Mouse (Mus musculus): Measurements from ENCODE around the gene Gfral.
A peak's percentile ranks its signal among the peaks of the same experiment; 100 is the strongest.

Gene Gfral

GRCm38 (mm10) chr9:76213557-76213956 is at the start of gene Gfral:
Gene Gfral, minus strand, starts transcription at chr9:76213657.
- no peak for DNase-seq

- DNase-seq = no peak
These were observed 44.3 kb upstream of the Gfral start for GRCm38 (mm10) chr9:76257731-76258130.

- no peak for DNase-seq
These were observed 39.1 kb upstream of the Gfral start for GRCm38 (mm10) chr9:76252544-76252943.

DNA sequence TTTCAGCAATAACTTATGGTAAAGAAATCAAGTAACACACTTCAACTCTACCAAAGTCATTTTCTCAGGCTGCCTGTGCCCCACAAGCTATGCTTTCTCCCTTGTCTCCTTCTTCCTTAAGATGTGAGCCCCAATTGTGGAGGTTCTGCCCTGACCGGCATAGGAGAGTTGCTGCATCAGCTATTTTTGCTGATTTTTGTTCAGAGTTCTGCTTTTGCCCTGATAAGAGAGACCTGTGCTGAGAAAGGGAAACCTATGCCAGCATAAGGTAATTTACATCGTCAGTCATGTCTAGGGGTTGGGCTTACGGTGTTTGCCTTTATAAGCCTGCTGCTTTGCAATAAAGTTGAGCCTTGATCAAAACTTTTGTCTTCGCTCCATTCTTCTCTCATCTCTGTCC is 38.7 kb upstream of the Gfral start:
- no peak for DNase-seq

DNA sequence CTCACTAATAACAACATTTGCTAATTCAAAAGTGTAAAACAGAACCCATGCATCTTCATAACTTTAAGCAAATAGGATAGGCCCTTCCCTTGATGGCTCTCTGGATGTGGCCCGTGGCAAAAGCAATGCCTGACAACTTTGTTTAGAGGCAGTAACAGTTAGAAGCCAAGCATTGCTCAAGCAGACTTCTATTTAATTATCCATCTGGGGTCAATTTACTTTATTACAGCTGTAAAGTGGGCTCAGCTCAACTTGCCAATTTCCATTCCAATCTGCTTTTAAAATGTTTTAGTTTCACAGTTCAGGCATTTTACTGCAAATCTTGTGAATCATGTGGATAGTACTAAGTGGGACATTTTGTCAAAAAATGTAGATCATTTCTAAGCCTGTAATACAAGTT is 28.9 kb upstream of the Gfral start:
- DNase-seq = no peak

DNA sequence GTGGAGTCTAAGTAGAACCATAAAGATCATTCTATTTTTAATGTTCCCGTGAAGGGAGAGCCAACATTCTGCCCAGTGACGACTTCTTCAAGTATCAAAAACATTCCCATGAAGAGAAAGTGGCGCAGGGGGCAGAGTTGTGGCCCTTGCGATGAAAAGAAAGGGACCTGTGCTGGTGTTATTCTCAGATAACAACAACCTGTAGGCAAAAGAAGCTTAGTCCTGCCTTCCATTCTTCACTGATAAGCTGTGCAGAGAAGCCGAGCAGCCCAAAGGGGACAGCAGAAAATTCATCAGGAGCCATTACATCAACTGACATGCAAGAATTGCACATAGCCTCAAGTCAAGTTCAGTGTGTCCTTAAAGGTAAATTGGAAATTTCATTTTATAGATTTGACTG is 24.5 kb upstream of the Gfral start:
- DNase-seq = no peak

DNA sequence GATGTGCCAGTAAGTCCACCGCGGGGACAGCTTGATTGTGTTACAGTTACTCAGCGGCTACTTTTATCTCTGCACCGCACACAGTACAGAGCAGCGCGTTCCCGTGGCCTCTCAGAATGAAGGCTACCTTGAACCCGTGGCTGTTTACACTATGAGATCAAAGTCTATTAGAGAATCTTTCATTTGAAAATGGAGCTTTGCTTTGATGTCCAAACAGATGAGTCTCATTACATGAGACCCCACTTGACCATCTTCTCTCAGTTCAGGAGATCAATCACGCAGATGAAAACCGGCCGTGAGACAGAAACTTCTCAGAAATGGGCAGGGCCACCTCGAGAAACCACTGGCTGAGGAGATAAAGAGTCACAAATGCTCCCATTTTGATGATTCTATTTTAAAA is 23.8 kb upstream of the Gfral start:
- DNase-seq = no peak

GRCm38 (mm10) chr9:76236626-76237025 is 23.2 kb upstream of the Gfral start:
- DNase-seq = peak; percentile 49

GRCm38 (mm10) chr9:76235945-76236503 is 22.6 kb upstream of the Gfral start:
- DNase-seq = no peak

GRCm38 (mm10) chr9:76234899-76235298 is 21.4 kb upstream of the Gfral start:
- no peak for DNase-seq

DNA sequence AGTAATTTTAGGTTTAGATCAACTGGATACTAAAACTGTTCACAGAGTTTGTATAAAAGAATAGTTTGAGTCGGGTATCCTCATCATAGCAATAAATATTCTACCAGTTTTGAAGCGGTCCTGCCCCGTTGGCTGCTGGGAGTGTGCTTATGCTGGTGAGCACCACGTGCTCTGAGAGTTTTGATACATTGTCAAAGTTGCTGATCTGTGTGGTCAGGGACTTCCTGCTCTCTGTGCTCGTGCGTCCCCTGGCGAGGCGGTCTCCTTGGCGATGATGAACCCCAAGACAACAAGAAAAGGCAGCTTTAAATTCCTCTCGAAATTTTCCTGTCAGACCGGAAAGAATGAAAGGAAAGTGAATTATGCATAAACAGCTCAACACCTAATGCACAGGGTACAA is 16.9 kb upstream of the Gfral start:
- no peak for DNase-seq

DNA sequence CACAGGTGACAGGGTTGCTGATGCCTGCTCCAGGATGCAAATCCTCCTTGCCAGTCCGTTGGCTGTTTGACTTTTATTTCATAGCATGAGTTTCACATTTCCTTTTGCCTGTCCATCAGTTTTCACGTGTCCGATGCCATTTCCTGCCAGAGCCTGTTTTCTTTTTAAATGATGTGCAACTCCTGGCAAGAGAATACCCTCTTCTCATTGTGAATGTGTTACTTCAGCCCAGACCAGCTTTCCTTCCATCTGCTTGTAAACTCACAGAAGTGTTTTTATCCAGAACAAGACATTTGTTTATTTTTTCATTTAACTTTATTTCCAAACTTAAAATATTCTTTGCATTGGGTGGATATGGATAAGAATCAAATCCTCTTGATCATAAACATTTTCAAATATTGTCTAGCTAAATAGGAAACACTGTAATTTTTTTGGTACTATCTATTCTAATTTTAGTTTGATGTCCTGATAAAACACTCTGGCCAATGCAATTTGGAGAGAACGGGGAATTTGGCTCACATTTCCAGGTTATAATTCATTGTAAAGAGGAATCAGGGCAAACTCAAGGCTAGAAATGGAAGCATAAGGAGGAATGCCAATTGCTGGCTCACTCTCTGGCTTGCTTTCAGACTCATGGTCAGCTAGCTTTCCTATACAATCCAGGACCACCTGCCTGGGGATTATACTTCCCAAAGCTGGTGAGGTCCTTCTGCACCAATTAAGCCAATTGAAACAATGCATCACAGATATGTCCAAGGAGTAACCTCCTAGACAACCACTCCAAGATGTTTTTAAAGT is 3.9 kb upstream of the Gfral start:
- DNase-seq = no peak

- no peak for DNase-seq
These were observed 1.2 kb upstream of the Gfral start for GRCm38 (mm10) chr9:76214678-76215077.

GRCm38 (mm10) chr9:76196917-76197316 is 16.5 kb downstream of the Gfral start:
- no peak for DNase-seq

GRCm38 (mm10) chr9:76179221-76179620 is 34.2 kb downstream of the Gfral start:
- DNase-seq = no peak

GRCm38 (mm10) chr9:76172686-76173295 is 40.7 kb downstream of the Gfral start:
- DNase-seq = no peak

GRCm38 (mm10) chr9:76168355-76168754 is 45.1 kb downstream of the Gfral start:
- no peak for DNase-seq

- DNase-seq = no peak
These were observed 51.0 kb downstream of the Gfral start for GRCm38 (mm10) chr9:76162446-76162845.

DNA sequence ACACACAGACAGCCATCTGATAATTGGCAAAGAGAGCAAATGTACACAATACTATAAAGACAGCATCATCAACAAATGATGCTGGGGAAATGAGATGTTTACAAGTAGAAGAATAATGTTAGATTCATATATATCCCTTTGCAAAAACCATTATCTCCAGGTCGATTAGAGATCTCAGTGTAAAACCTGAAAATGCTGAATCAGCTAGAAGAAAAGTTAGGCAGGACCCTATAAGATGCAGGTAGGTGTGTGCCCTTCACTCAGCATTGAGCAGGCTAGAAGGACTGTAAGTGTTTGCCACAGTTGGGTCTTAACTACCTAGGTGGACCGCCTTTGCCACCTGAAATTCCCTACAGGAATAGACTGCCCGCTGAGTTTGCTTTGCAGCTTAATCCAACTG is 67.9 kb downstream of the Gfral start:
- DNase-seq = no peak

DNA sequence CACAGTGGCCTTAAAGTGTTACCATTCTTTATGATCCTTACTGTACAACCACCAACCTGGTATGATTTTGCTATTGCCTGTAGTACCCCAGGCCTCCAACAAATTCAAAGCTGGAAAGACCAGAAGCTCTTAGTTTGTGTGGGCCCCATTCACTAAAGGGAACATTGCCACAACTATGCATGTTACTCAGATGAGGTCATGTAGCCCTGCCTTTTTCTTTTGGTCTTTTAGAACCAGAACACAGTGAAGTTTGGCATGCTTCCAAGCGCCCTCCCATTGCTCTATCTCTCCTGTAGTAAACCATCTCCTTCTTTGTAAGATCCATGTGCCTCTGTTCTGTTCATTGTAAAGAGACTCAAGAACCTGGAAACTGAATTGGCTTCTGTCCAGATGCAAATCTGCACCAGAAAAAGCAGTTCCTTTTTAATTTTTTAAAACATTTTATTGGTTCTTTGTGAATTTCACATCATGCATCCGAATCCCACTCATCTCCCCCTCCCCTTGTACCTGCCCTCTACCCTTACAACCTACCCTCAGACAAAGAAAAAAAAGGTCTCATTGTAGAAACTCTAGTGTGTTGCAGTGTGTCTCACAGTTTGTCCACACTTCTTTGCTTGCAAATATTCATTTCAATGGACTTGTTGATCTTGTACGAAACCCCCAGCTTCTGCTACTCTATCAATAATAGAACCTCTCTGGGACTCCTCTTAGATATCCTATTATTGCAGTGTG is 74.9 kb downstream of the Gfral start:
- no peak for DNase-seq

GRCm38 (mm10) chr9:76134042-76134441 is 79.4 kb downstream of the Gfral start:
- DNase-seq = no peak

- DNase-seq = peak; percentile 19
These were observed 84.1 kb downstream of the Gfral start for GRCm38 (mm10) chr9:76129353-76129752.

DNA sequence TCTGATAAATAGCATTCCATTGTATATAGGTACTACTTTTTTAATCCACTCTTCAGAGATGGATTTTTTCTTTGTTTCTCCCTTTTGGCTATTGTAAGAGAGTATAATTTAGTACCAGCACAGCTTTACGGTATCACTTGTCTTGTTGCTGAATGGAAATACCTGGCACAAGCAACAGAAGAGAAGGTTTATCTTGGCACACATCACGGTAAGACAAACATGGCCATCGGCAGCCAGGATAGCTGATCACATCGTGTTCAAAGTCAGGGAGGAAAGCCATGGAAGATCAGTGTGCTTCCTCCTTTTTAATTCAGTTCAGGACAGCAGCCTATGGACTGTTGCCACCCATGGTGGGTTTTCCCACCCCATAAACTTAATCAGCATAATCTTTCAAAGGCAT is 89.2 kb downstream of the Gfral start:
- no peak for DNase-seq

DNA sequence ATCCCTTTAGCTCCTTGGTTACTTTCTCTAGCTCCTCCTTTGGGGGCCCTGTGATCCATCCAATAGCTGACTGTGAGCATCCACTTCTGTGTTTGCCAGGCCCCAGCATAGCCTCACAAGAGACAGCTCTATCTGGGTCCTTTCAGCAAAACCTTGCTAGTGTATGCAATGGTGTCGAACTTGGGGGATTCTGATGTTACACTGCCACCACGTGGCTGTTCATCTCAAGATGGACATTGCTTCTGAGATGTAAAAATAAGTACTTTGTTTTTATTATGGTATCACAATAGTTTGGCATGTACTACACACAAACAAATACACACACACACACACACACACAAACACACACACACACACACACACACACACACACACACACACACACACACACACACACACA is 90.6 kb downstream of the Gfral start:
- DNase-seq = peak; percentile 42

Data from right cerebral cortex, adult 18-20 months (tissue).